ENCODE assay signal across 11 mouse cellular contexts in genomic region chr9:70263134-70263533, GRCm38 (mm10). TPM values are rescaled to one million over a fixed set of nuclear protein-coding genes. Genes with fewer than 3 reads are reported as not detected.
DNase-seq lines count a peak whose midpoint lies in the region; ATAC-seq lines count a peak whose summit lies in the region.
"Had no signal": no experiment of that assay in that cellular context is flagged by ENCODE, and none has a peak within 500 bp of the region (broad histone marks: within the 10 kb centered on the region; RNA-seq: fewer than 3 reads in every experiment).

No protein-coding gene starts in this region.

- peak overlapping the region; percentile 10; the same call in 1 of the 2 replicates for H3K27ac ChIP-seq in hindbrain, embryonic 10.5 days
- no peak overlapping the region for H3K27ac ChIP-seq in hindbrain, embryonic 12.5 days
- peak overlapping the region; percentile 72 for H3K27ac ChIP-seq in heart, embryonic 15.5 days
- H3K27ac ChIP-seq: liver, embryonic 13.5 days had no signal

- no peak overlapping the region for H3K4me3 ChIP-seq in hindbrain, embryonic 10.5 days
- H3K4me3 ChIP-seq in hindbrain, embryonic 12.5 days, result no peak overlapping the region
- no peak overlapping the region for H3K4me3 ChIP-seq in heart, embryonic 15.5 days
- H3K4me3 ChIP-seq: liver, embryonic 13.5 days had no signal

- no peaks in the 10 kb centered on the region for H3K9me3 ChIP-seq in hindbrain, embryonic 10.5 days
- no peaks in the 10 kb centered on the region for H3K9me3 ChIP-seq in hindbrain, embryonic 12.5 days (replicated peaks)
- no peaks in the 10 kb centered on the region for H3K9me3 ChIP-seq in heart, embryonic 15.5 days (replicated peaks)
- H3K9me3 ChIP-seq: liver, embryonic 13.5 days had no signal

- H3K9ac ChIP-seq in hindbrain, embryonic 12.5 days, result no peak overlapping the region
- no peak overlapping the region for H3K9ac ChIP-seq in heart, embryonic 15.5 days
- H3K9ac ChIP-seq: liver, embryonic 13.5 days had no signal

- WGBS in hindbrain, embryonic 10.5 days, result 66% methylated on average over 8 of the region's 8 CpGs
- 71% methylated on average over 8 of the region's 8 CpGs for WGBS in hindbrain, embryonic 12.5 days
- WGBS in heart, embryonic 15.5 days, result 46% methylated on average over 8 of the region's 8 CpGs

- peaks cover 50% of the 10 kb centered on the region for H3K4me1 ChIP-seq in hindbrain, embryonic 10.5 days (replicated peaks)
- H3K4me1 ChIP-seq in hindbrain, embryonic 12.5 days, result peaks cover 23% of the 10 kb centered on the region
- H3K4me1 ChIP-seq in heart, embryonic 15.5 days (replicated peaks), result peaks cover 38% of the 10 kb centered on the region

- no peaks in the 10 kb centered on the region for H3K36me3 ChIP-seq in hindbrain, embryonic 10.5 days
- no peaks in the 10 kb centered on the region for H3K36me3 ChIP-seq in hindbrain, embryonic 12.5 days
- H3K36me3 ChIP-seq in heart, embryonic 15.5 days, result no peaks in the 10 kb centered on the region
- H3K36me3 ChIP-seq: liver, embryonic 13.5 days had no signal

- no peak overlapping the region for H3K4me2 ChIP-seq in hindbrain, embryonic 12.5 days (replicated peaks)
- H3K4me2 ChIP-seq in heart, embryonic 15.5 days, result peak overlapping the region; percentile 54
- H3K4me2 ChIP-seq: liver, embryonic 13.5 days had no signal

- DNase-seq in hindbrain, embryonic 10.5 days (ENCODE audit: low spot score), result no peak
- peak; percentile 21 for DNase-seq in retina, postnatal 1 day
- no peak for DNase-seq in retina, embryonic 14.5 days (ENCODE audit: low spot score)
- no peak for DNase-seq in embryo, embryonic 9.5 days (ENCODE audit: extremely low spot score)
- DNase-seq in right cerebral cortex, postnatal 10 days (ENCODE audit: low spot score in 2 of 2), result no peak
- DNase-seq: adrenal gland, adult 8-10 months; liver, embryonic 13.5 days; right cerebral cortex, postnatal 25 days had no signal

- H3K27me3 ChIP-seq in hindbrain, embryonic 10.5 days (ENCODE audit: insufficient read depth, poor library complexity, severe bottlenecking), result no peaks in the 10 kb centered on the region
- H3K27me3 ChIP-seq in hindbrain, embryonic 12.5 days, result no peaks in the 10 kb centered on the region
- no peaks in the 10 kb centered on the region for H3K27me3 ChIP-seq in heart, embryonic 15.5 days
- H3K27me3 ChIP-seq: CH12.LX had no signal

- ATAC-seq in hindbrain, embryonic 12.5 days (ENCODE audit: low FRiP score), result no peak
- ATAC-seq in heart, embryonic 15.5 days (replicated peaks; ENCODE audit: insufficient number of reproducible peaks, insufficient read depth, low FRiP score, low read depth), result no peak

RNA-seq across cellular contexts. Expression of gene Myo1e, which starts 56.0 kb away (rescaled TPM):
- polyA plus RNA-seq in hindbrain, embryonic 10.5 days (2016; fragmentation: Nextera tagmentation; extraction: Ambion mirVana), result 12.6 and 15.2 TPM in 2 replicates
- 16.2 and 17.9 TPM in 2 replicates for polyA plus RNA-seq in hindbrain, embryonic 12.5 days (2016; fragmentation: Nextera tagmentation; extraction: Ambion mirVana)
- polyA plus RNA-seq in heart, embryonic 15.5 days (2015; fragmentation: Nextera tagmentation; extraction: Ambion mirVana), result 11.8 and 15.2 TPM in 2 replicates
